Mouse (Mus musculus): ENCODE data around the gene Olfr218. TPM values are rescaled to one million over a fixed set of nuclear protein-coding genes. Genes with fewer than 3 reads are reported as not detected.
"Not testable (repeated sequence)": the region's sequence is repeated elsewhere in the genome, so short reads cannot be mapped to it uniquely, and the experiment has no call there.

Olfr218 gene
- polyA plus RNA-seq (2014; fragmentation: Nextera tagmentation; extraction: Ambion mirVana) = not detected in 2 replicates

- Histone ChIP-seq H3K9me3 (ENCODE audit: control insufficient read depth, low read length) (no peaks in the 10 kb centered on the region), H3K4me3 (ENCODE audit: low read depth, low read length) (no peak within 1 kb of the TSS), H3K4me2 (ENCODE audit: low read depth, severe bottlenecking) (no peak within 1 kb of the TSS), H3K4me1 (ENCODE audit: control insufficient read depth, insufficient read depth, low read length) (no peaks in the 10 kb centered on the region), H3K27ac (replicated peaks; ENCODE audit: low read depth, low read length) (no peak within 1 kb of the TSS), H3K9ac (ENCODE audit: low read length) (no peak within 1 kb of the TSS), H3K36me3 (ENCODE audit: control insufficient read depth, insufficient read depth, low read length) (no peaks in the 10 kb centered on the region), H3K27me3 (ENCODE audit: control insufficient read depth, insufficient read depth, low read length) (no peaks in the 10 kb centered on the region)
- WGBS = 75% methylated on average over 5 of the region's 5 CpGs
- DNase-seq (ENCODE audit: low spot score) = no peak
- no peak for ATAC-seq (ENCODE audit: insufficient number of reproducible peaks, low FRiP score, low TSS enrichment, low read depth)
Observed at GRCm38 (mm10) chr1:173197508-173197907, at the start of gene Olfr218. Olfr218 (plus strand) TSS chr1:173197808.

GRCm38 (mm10) chr1:173174154-173174842 is 23.3 kb upstream of the Olfr218 start:
- Histone ChIP-seq H3K4me3 (ENCODE audit: low read depth, low read length) (no peak overlapping the region), H3K4me2 (ENCODE audit: low read depth, severe bottlenecking) (no peak overlapping the region), H3K9me3 (ENCODE audit: control insufficient read depth, low read length) (no peaks in the 10 kb centered on the region), H3K4me1 (ENCODE audit: control insufficient read depth, insufficient read depth, low read length) (no peaks in the 10 kb centered on the region), H3K27me3 (ENCODE audit: control insufficient read depth, insufficient read depth, low read length) (no peaks in the 10 kb centered on the region), H3K9ac (ENCODE audit: low read length) (no peak overlapping the region), H3K36me3 (ENCODE audit: control insufficient read depth, insufficient read depth, low read length) (no peaks in the 10 kb centered on the region), H3K27ac (replicated peaks; ENCODE audit: low read depth, low read length) (no peak overlapping the region)
- no peak for DNase-seq (ENCODE audit: low spot score)
- no peak for ATAC-seq (ENCODE audit: insufficient number of reproducible peaks, low FRiP score, low TSS enrichment, low read depth)

- Histone ChIP-seq H3K9ac (ENCODE audit: low read length) (no peak within 1 kb of the TSS), H3K9me3 (ENCODE audit: control insufficient read depth, low read length) (no peaks in the 10 kb centered on the region), H3K4me3 (ENCODE audit: low read depth, low read length) (no peak within 1 kb of the TSS), H3K27ac (replicated peaks; ENCODE audit: low read depth, low read length) (no peak within 1 kb of the TSS), H3K4me2 (ENCODE audit: low read depth, severe bottlenecking) (no peak within 1 kb of the TSS), H3K4me1 (ENCODE audit: control insufficient read depth, insufficient read depth, low read length) (no peaks in the 10 kb centered on the region), H3K27me3 (ENCODE audit: control insufficient read depth, insufficient read depth, low read length) (no peaks in the 10 kb centered on the region), H3K36me3 (ENCODE audit: control insufficient read depth, insufficient read depth, low read length) (no peaks in the 10 kb centered on the region)
- no peak for ATAC-seq (ENCODE audit: insufficient number of reproducible peaks, low FRiP score, low TSS enrichment, low read depth)
- no peak for DNase-seq (ENCODE audit: low spot score)
- 62% methylated on average over 3 of the region's 3 CpGs for WGBS
Observed at GRCm38 (mm10) chr1:173190540-173190939, 7.1 kb upstream of the Olfr218 start, which contains the start of gene Olfr1406. Olfr1406 (minus strand) TSS chr1:173190640.

GRCm38 (mm10) chr1:173192059-173192458 is 5.5 kb upstream of the Olfr218 start:
- no peak overlapping the region for H3K4me3 ChIP-seq (ENCODE audit: low read depth, low read length)
- no peak overlapping the region for H3K9ac ChIP-seq (ENCODE audit: low read length)
- H3K27me3 ChIP-seq (ENCODE audit: control insufficient read depth, insufficient read depth, low read length) = no peaks in the 10 kb centered on the region
- no peaks in the 10 kb centered on the region for H3K4me1 ChIP-seq (ENCODE audit: control insufficient read depth, insufficient read depth, low read length)
- H3K36me3 ChIP-seq (ENCODE audit: control insufficient read depth, insufficient read depth, low read length) = no peaks in the 10 kb centered on the region
- DNase-seq (ENCODE audit: low spot score) = no peak
- H3K9me3 ChIP-seq (ENCODE audit: control insufficient read depth, low read length) = no peaks in the 10 kb centered on the region
- H3K27ac ChIP-seq (replicated peaks; ENCODE audit: low read depth, low read length) = no peak overlapping the region
- WGBS = 76% methylated on average over 3 of the region's 3 CpGs
- ATAC-seq (ENCODE audit: insufficient number of reproducible peaks, low FRiP score, low TSS enrichment, low read depth) = no peak
- no peak overlapping the region for H3K4me2 ChIP-seq (ENCODE audit: low read depth, severe bottlenecking)

GRCm38 (mm10) chr1:173196359-173196758 is 1.2 kb upstream of the Olfr218 start:
- Histone ChIP-seq H3K27ac (replicated peaks; ENCODE audit: low read depth, low read length) (no peak overlapping the region), H3K4me3 (ENCODE audit: low read depth, low read length) (no peak overlapping the region), H3K9me3 (ENCODE audit: control insufficient read depth, low read length) (no peaks in the 10 kb centered on the region), H3K4me2 (ENCODE audit: low read depth, severe bottlenecking) (no peak overlapping the region), H3K36me3 (ENCODE audit: control insufficient read depth, insufficient read depth, low read length) (no peaks in the 10 kb centered on the region), H3K27me3 (ENCODE audit: control insufficient read depth, insufficient read depth, low read length) (no peaks in the 10 kb centered on the region), H3K9ac (ENCODE audit: low read length) (no peak overlapping the region), H3K4me1 (ENCODE audit: control insufficient read depth, insufficient read depth, low read length) (no peaks in the 10 kb centered on the region)
- ATAC-seq (ENCODE audit: insufficient number of reproducible peaks, low FRiP score, low TSS enrichment, low read depth) (no peak), DNase-seq (ENCODE audit: low spot score) (no peak)
- WGBS = 81% methylated on average over 2 of the region's 2 CpGs

- WGBS = 85% methylated on average over 5 of the region's 5 CpGs
- H3K4me2 ChIP-seq (ENCODE audit: low read depth, severe bottlenecking) = no peak within 1 kb of the TSS
- no peaks in the 10 kb centered on the region for H3K27me3 ChIP-seq (ENCODE audit: control insufficient read depth, insufficient read depth, low read length)
- no peak within 1 kb of the TSS for H3K4me3 ChIP-seq (ENCODE audit: low read depth, low read length)
- H3K36me3 ChIP-seq (ENCODE audit: control insufficient read depth, insufficient read depth, low read length) = no peaks in the 10 kb centered on the region
- no peak within 1 kb of the TSS for H3K27ac ChIP-seq (replicated peaks; ENCODE audit: low read depth, low read length)
- DNase-seq (ENCODE audit: low spot score) = no peak
- ATAC-seq (ENCODE audit: insufficient number of reproducible peaks, low FRiP score, low TSS enrichment, low read depth) = no peak
- H3K9ac ChIP-seq (ENCODE audit: low read length) = no peak within 1 kb of the TSS
- H3K4me1 ChIP-seq (ENCODE audit: control insufficient read depth, insufficient read depth, low read length) = no peaks in the 10 kb centered on the region
- no peaks in the 10 kb centered on the region for H3K9me3 ChIP-seq (ENCODE audit: control insufficient read depth, low read length)
Observed at GRCm38 (mm10) chr1:173212092-173212491, 14.5 kb downstream of the Olfr218 start, which contains the start of gene Olfr1404. Olfr1404 (plus strand) TSS chr1:173212392.

GRCm38 (mm10) chr1:173216481-173216880 is 18.9 kb downstream of the Olfr218 start:
- H3K9ac ChIP-seq (ENCODE audit: low read length) = no peak overlapping the region
- no peak overlapping the region for H3K27ac ChIP-seq (replicated peaks; ENCODE audit: low read depth, low read length)
- no peak overlapping the region for H3K4me3 ChIP-seq (ENCODE audit: low read depth, low read length)
- H3K4me2 ChIP-seq (ENCODE audit: low read depth, severe bottlenecking) = no peak overlapping the region
- ATAC-seq (ENCODE audit: insufficient number of reproducible peaks, low FRiP score, low TSS enrichment, low read depth) = no peak
- no peaks in the 10 kb centered on the region for H3K27me3 ChIP-seq (ENCODE audit: control insufficient read depth, insufficient read depth, low read length)
- no peaks in the 10 kb centered on the region for H3K9me3 ChIP-seq (ENCODE audit: control insufficient read depth, low read length)
- DNase-seq (ENCODE audit: low spot score) = no peak
- WGBS = 91% methylated on average over 3 of the region's 3 CpGs
- no peaks in the 10 kb centered on the region for H3K4me1 ChIP-seq (ENCODE audit: control insufficient read depth, insufficient read depth, low read length)
- H3K36me3 ChIP-seq (ENCODE audit: control insufficient read depth, insufficient read depth, low read length) = no peaks in the 10 kb centered on the region

- DNase-seq (ENCODE audit: low spot score) (no peak), ATAC-seq (ENCODE audit: insufficient number of reproducible peaks, low FRiP score, low TSS enrichment, low read depth) (no peak)
- H3K36me3 ChIP-seq (ENCODE audit: control insufficient read depth, insufficient read depth, low read length) = no peaks in the 10 kb centered on the region
- no peak within 1 kb of the TSS for H3K27ac ChIP-seq (replicated peaks; ENCODE audit: low read depth, low read length)
- WGBS = 84% methylated on average over 2 of the region's 2 CpGs
- H3K4me1 ChIP-seq (ENCODE audit: control insufficient read depth, insufficient read depth, low read length) = no peaks in the 10 kb centered on the region
- no peaks in the 10 kb centered on the region for H3K27me3 ChIP-seq (ENCODE audit: control insufficient read depth, insufficient read depth, low read length)
- H3K4me3 ChIP-seq (ENCODE audit: low read depth, low read length) = no peak within 1 kb of the TSS
- no peak within 1 kb of the TSS for H3K4me2 ChIP-seq (ENCODE audit: low read depth, severe bottlenecking)
- no peak within 1 kb of the TSS for H3K9ac ChIP-seq (ENCODE audit: low read length)
- H3K9me3 ChIP-seq (ENCODE audit: control insufficient read depth, low read length) = no peaks in the 10 kb centered on the region
Observed at GRCm38 (mm10) chr1:173227081-173227480, 29.5 kb downstream of the Olfr218 start, which contains the start of gene Fcer1a. Fcer1a (minus strand) TSS chr1:173227214.

- H3K4me2 ChIP-seq (ENCODE audit: low read depth, severe bottlenecking); H3K27ac ChIP-seq (replicated peaks; ENCODE audit: low read depth, low read length); H3K9ac ChIP-seq (ENCODE audit: low read length); H3K4me3 ChIP-seq (ENCODE audit: low read depth, low read length); DNase-seq (ENCODE audit: low spot score); H3K9me3 ChIP-seq (ENCODE audit: control insufficient read depth, low read length); H3K36me3 ChIP-seq (ENCODE audit: control insufficient read depth, insufficient read depth, low read length); H3K4me1 ChIP-seq (ENCODE audit: control insufficient read depth, insufficient read depth, low read length); ATAC-seq (ENCODE audit: insufficient number of reproducible peaks, low FRiP score, low TSS enrichment, low read depth); H3K27me3 ChIP-seq (ENCODE audit: control insufficient read depth, insufficient read depth, low read length): not testable (repeated sequence)
- 84% methylated on average over 1 of the region's 1 CpGs for WGBS
Observed at GRCm38 (mm10) chr1:173237004-173237403, 39.4 kb downstream of the Olfr218 start.
